Mouse (Mus musculus): ENCODE data around the gene Derl2. TPM values are rescaled to one million over a fixed set of nuclear protein-coding genes. Genes with fewer than 3 reads are reported as not detected.

Derl2 gene
- polyA plus RNA-seq, 2 experiments from 2014 or later, result 121 to 138 TPM

DNA sequence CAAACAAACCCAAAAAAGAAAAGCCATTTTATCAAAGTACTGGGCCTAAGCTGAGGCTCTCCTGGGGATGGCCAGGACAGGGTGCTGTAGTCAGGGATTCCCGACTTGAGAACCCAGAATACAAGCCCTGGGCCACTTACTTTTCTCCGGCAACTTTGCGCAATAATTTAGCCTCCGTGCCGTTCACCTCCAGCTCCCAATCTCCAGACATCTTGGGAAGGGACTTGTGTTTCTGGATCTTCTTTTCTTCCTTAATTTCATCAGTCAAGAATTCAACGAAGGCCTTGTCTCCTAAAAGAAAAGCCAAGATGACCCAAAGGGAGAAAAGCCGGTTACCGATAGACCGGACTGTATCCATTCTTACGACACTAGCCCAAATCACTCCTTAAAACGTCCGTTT, 37.6 kb downstream of the Derl2 start:
- no peak for ATAC-seq

DNA sequence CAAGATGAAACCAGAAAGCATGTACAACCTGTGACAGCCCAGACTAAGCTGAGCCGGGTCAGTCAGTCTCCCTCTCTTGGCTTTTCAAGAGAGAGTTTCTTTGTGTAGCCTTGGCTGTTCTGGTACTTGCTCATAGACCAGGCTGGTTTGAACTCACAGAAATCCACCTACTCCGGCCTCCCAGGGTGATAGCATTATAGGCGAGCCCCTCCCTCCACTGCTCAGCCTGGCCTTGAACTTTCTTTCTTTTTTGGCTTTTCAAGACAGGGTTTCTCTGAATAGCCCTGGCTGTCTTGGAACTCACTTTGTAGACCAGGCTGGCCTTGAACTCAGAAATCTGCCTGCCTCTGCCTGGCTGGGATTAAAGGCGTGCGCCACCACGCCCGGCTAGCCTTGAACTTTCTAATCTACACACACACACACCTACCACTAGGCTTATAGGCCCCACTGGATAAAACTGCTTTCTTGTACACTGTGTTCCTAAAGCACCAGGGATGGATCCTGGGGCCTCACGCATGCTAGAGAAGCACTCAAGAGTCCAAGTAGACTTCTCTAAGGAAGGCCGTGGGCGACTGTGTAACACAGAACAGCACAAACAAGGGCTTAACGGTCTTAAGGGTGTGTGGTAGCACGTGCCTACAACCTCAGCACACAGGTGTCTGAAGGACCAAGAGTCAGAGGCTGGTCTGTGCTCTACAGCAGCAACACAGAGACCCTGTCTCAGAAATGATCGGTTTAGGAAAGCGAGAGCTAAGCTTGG, 38.7 kb downstream of the Derl2 start:
- ATAC-seq, result no peak

DNA sequence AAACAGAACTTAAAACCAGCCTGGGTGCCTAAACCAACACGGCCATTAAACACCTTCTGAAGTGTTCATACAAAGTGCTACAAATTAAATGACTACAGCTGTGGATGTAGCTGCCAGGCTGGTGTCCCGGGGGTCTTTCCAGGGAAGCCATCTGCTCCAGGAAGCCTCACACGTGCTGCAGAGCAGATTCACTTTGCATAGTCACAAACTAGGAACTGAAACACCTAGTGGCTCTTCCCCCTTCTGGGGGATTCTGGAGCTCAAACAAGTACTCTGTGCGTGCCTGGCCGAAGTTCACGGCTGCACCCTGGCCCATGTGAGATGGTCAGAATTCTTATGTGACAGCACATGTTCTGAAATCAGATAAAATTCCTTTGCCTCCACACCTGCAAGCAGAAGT, 39.4 kb downstream of the Derl2 start:
- no peak for ATAC-seq

- ATAC-seq, result no peak
Observed at GRCm38 (mm10) chr11:70977293-70977692, 42.3 kb downstream of the Derl2 start.

- no peak for ATAC-seq
Observed at GRCm38 (mm10) chr11:70975193-70975592, 44.4 kb downstream of the Derl2 start.

DNA sequence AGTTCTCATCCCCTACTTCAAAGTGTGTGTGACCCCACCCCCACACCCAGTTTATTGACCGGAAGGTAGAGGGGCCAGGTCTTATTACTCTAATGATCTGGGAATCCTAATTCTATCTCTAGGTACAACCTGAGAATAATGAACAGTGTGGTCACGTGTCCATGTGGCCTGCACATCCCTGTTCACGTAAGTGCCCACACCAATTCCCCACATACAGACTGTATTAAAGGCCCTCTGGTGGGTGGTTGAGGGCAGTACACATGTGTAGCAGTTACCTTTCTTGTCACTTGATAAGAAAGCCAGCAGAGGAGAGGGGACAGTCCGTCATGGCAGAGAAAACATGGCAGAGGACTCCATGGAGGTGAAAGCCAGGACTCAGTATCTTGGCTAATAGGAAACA, 45.7 kb downstream of the Derl2 start:
- no peak for ATAC-seq

- ATAC-seq, result no peak
Observed at GRCm38 (mm10) chr11:70972586-70972985, 47.1 kb downstream of the Derl2 start.

DNA sequence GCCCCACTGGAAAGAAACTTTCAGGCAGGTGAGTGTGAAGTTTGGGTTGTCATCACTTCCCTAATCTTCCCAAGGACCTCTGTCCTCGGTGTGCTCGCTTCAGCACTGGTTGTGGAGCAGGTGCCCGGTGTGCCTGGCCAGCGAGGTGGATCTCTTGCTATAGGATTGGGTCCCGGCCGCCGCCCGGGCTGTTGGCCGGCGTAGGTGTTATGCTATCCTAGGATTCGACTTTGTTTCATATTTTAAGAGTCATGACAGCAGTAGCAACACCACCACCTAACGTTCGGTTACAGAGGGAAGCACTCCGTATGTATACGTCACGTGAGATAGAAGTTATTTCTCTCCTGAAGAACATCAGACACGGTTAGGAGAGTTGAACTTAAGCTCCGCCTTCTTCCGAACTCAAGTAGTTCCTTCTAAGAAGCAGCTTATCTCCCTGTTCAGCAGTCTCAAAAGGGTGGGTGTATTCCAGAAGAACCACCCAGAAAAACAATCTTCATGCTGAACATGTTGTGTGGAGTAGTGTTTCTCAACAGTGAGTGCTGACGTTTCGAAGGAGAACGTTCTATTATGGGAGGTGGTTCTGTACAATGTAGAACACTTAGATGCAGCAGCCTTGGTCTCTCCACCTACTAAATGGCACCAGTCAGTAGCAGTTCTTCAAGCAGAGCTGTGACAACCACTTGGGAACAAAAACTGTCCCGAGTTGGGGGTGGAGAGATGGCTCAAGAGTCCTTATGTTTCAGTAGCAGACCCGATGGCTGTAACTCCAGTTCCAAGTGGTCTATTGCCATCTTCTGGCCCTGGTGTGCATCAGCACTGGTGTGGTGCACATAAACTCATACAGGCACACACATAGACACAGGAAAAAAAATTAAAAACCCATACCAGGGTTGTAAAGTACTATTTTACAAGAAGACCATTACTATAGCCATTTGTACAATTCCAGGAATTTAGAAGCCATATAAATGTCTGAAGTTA, 48.8 kb downstream of the Derl2 start:
- peak; percentile 25 for ATAC-seq

DNA sequence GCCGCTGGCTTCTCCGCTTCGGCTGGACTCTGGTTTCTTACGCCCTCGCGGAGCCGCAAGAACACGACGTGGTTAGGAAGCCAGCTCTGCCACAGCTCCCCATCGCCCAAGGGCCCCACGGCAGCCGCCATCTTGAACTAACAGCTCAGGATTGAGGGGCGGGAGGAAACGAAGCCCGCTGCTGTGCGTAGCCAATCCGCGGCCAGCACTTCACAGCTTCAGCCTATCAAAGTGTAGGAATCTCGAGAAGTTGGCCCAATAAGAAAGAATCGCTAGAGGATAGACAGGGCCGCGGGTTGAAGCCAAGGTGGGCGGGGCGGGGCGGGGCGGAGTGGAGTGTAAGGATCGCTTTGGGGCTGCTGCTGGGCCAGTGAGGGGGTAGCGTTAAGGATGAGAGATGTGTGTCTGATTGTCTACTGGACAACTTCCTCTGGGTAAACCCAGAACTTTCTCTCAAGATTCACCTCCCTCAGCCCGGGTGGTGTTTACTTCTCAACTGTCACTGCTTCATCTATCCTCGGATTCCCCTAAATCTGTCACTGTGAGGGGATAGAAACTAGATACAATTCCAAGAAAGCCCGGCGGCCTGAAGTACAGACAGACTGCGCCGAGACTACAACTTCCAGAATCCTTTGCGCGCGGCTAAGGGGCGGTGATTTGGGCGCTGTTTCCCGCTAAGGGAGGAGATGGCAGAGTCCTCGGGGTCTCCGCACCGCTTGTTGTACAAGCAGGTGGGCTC, 49.7 kb downstream of the Derl2 start, which contains the start of the genes Nup88 and Rpain:
TSS of gene Nup88 (minus strand) at position 153 of the 739 bp plus-strand sequence.
TSS of gene Rpain (plus strand) at position 393 of the 739 bp plus-strand sequence.
- ATAC-seq, result peak; percentile 96

DNA sequence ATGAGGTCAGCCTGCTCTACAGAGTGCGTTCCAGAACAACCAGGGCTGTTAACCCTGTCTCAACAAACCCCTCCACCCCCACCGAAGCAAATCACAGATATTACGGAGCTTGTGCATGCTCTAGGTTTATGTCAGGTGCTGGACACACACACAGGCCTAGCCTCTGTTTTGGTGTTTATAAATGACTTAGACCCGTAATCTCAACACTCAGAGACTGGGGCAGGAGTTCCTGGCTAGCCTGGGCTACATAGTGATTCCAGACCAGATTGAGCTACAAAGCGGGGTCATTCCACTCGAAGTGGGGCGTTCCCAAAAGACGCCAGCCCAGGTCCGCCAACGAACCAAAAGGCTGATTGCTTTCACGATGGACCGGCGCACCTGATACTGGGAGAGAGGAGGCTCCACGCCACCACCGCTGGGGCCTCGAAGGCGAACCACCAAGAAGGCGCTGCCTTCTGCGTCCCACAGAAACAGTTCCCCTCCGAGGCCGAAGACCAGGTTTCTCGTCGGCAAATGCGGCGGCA, 50.3 kb downstream of the Derl2 start:
- peak; percentile 6 for ATAC-seq

DNA sequence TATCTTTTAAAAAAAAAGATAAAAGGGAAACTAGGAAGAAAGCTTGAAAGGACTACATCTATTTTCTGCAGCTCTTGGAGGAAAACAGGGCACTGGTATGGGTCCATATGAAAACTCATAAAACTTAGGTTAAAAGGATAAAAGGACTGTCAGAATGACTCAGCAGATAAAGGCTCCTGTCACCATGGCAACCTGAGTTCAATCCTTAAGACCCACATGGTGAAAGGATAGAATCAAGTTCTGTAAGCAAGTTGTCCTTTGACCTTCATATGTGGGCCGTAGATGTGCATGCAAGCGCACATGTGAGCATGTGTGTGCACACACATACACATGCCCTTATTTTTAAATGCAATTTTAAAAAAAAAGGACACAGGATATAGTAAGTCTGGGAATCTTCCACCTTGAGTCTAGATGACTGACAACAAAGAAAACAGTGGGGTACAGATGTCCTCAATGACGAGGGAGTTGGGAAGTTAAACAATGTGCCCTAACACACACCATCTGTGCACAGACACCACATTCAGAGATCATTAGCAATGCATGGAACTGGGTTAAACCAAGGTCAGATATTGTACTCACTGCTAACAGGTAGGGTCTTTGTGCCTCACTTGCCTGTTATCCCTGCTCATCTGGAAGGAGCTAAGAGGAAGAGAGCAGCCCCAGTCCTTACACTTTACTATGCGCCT, 55.3 kb downstream of the Derl2 start:
- no peak for ATAC-seq

- no peak for ATAC-seq
Observed at GRCm38 (mm10) chr11:70960786-70961554, 58.7 kb downstream of the Derl2 start.

Other genes with a start within 250 kb of the Derl2 start
- gene Scimp, start 207.3 kb downstream of the Derl2 start, polyA plus RNA-seq (2017; shearing (Covaris generic)), result under 1 TPM in 1 of 2 experiments, not detected in 1; 0.81 TPM
- gene Rabep1, start 175.1 kb downstream of the Derl2 start, polyA plus RNA-seq (2017; shearing (Covaris generic)), result 10 to 100 TPM in 1 of 2 experiments, 1 to 10 TPM in 1; 8.5 to 10.9 TPM
- gene Nup88, start 49.9 kb downstream of the Derl2 start, polyA plus RNA-seq (2017; shearing (Covaris generic)), result 10 to 100 TPM; 71.4 to 92.7 TPM
- 10 to 100 TPM; 70.1 to 90.2 TPM for gene Rpain, start 49.6 kb downstream of the Derl2 start, polyA plus RNA-seq (2017; shearing (Covaris generic))
- gene C1qbp, start 36.8 kb downstream of the Derl2 start, polyA plus RNA-seq (2017; shearing (Covaris generic)), result 10 to 100 TPM in 1 of 2 experiments, 1 to 10 TPM in 1; 3.7 to 16.3 TPM
- gene Dhx33, start 15.4 kb downstream of the Derl2 start, polyA plus RNA-seq (2017; shearing (Covaris generic)), result 1 to 10 TPM; 5.0 to 6.0 TPM
- 10 to 100 TPM; 18.8 to 24.4 TPM for gene Mis12, start 230 bp downstream of the Derl2 start, polyA plus RNA-seq (2017; shearing (Covaris generic))
- 10 to 100 TPM in 1 of 2 experiments, 1 to 10 TPM in 1; 9.6 to 10.8 TPM for gene 6330403K07Rik, start 13.7 kb upstream of the Derl2 start, polyA plus RNA-seq (2017; shearing (Covaris generic))
- under 1 TPM; 0.17 to 0.67 TPM for gene Nlrp1a, start 124.9 kb upstream of the Derl2 start, polyA plus RNA-seq (2017; shearing (Covaris generic))
- gene Nlrp1b, start 210.9 kb upstream of the Derl2 start, polyA plus RNA-seq (2017; shearing (Covaris generic)), result 1 to 10 TPM; 2.8 to 4.8 TPM